Mouse (Mus musculus): Measurements from ENCODE around the gene Hpd. TPM values are rescaled to one million over a fixed set of nuclear protein-coding genes. Genes with fewer than 3 reads are reported as not detected.

Gene Hpd
- polyA plus RNA-seq, 1 experiment from 2014 or later = not detected

DNA sequence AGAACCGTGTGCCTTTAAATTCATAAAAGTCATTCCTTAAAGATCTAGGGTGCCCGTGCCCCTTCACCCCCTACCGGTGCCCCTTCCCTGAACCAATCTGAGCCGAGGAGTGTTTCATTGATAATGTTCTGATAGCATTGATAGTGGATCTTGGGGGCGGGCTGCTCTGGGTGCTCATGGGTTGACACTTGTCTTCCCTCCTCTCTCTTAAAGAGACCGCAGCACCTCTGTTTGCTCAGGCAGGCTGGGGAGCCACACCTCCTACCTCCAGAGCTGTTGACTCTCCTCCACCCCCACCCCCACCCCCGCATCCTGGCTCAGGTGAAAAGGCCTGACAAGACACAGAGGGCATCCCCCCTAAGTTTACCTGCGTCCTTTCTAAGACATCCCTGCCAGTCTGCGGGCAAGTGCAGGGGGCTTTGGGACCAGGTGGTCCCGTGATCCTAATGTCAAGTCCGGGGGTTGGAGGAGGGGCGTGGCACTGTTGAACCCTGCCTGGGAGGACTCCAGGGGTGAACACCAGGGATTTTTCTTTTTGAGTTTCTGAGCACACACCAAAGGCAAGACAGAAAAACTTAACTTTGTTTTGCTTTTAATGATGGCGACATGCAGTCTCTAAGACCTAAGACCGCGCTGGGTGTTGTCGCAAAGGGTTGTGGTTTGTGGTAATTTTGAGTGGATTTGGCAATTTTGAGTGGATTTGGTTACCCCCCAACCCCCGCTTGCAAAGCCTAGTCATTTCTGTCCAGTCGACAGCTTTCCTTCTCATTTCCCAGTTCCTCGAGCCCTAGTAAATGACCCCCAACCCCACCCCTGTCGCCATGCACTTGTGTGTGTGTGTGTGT lies 37.6 kb downstream of the Hpd start:
- 35% methylated on average over 20 of the region's 20 CpGs for WGBS

DNA sequence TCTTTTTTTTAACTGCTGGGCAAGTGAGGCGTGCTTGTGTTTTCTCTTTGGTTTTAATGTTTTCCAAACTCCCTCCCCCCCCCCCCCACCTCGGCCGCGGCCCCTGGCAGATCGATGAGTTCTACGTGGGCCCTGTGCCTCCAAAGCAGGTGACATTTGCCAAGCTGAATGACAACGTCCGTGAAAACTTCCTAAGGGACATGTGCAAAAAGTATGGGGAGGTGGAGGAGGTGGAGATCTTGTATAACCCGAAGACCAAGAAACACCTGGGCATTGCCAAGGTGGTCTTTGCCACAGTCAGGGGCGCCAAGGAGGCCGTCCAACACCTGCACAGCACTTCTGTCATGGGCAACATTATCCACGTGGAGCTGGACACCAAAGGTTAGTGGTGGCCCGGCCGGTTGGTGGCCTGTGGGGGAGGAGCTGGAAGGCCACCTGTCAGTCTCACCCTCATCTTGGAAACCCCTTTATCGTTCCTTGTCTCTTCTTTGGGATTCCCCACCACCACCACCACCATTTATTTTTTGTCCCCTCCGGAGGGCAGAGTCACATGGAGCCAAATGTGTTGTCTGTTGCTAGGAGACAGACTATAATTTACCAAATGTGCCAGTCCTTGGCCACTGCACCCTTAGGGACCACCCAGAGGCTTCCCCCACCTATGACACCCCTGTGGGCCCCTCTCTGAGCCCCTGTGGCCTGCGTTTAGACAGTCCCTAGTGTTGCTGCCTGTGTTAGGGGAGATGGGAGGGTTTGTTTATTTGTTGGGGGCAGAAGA lies 38.4 kb downstream of the Hpd start:
- Histone ChIP-seq H3K4me3 (peak overlapping the region; percentile 88), H3K4me1 (peaks cover 45% of the 10 kb centered on the region), H3K4me2 (peak overlapping the region; percentile 94), H3K9me3 (no peaks in the 10 kb centered on the region), H3K36me3 (peaks cover 35% of the 10 kb centered on the region), H3K9ac (peak overlapping the region; percentile 100), H3K27ac (peak overlapping the region; percentile 99; the same call in 1 of the 2 replicates), H3K27me3 (no peaks in the 10 kb centered on the region)
- ATAC-seq (ENCODE audit: insufficient number of reproducible peaks, low FRiP score, low TSS enrichment, low read depth) = no peak
- 4% methylated on average over 17 of the region's 17 CpGs for WGBS

More for the DNA sequence above, 37.6 kb downstream of the Hpd start:
- Histone ChIP-seq H3K4me1 (peaks cover 53% of the 10 kb centered on the region), H3K27me3 (no peaks in the 10 kb centered on the region), H3K9me3 (no peaks in the 10 kb centered on the region), H3K27ac (no peak overlapping the region), H3K9ac (peak overlapping the region; percentile 23; the same call in 1 of the 2 replicates), H3K4me2 (peak overlapping the region; percentile 94), H3K4me3 (peak overlapping the region; percentile 88), H3K36me3 (peaks cover 37% of the 10 kb centered on the region)
- no peak for ATAC-seq (ENCODE audit: insufficient number of reproducible peaks, low FRiP score, low TSS enrichment, low read depth)

DNA sequence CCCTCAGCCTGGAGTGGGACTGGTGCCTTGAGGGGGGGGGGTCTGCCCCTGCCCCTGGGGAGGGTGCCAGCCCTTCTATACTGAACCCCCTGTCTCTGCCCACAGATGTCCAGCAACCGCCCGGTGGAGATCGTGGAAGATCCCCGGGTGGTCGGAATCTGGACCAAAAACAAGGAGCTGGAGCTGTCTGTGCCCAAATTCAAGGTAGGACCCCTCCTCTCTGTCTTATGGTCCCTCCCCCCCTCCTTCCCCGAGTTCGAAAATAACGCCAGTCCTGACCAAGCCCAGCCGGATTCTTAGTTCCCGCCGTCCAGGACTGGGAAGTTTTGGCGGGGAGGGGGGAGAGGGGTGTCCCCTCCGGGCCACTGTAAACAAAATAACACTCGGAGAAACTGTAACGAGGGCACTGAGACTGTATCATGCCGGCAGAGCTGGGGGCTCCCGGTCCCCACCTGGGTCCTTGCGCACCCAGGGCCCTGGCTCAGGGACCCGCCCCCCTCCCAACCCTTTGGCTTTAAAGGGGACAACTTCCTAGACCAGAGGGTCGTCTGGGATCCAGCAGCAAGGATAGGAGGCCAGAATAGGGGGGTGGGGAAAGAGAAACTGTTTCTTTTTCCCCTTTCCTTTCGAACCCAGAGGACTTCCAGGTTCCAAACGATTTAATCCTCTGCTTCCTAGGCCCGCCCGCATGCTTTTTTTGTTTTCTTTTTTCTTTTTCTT lies 39.1 kb downstream of the Hpd start:
- Histone ChIP-seq H3K4me2 (peak overlapping the region; percentile 94), H3K27ac (peak overlapping the region; percentile 99), H3K9ac (peak overlapping the region; percentile 100), H3K36me3 (peaks cover 28% of the 10 kb centered on the region), H3K9me3 (no peaks in the 10 kb centered on the region), H3K27me3 (no peaks in the 10 kb centered on the region), H3K4me3 (peak overlapping the region; percentile 88), H3K4me1 (peaks cover 41% of the 10 kb centered on the region)
- under 1% methylated on average over 24 of the region's 24 CpGs for WGBS
- ATAC-seq (ENCODE audit: insufficient number of reproducible peaks, low FRiP score, low TSS enrichment, low read depth) = no peak

DNA sequence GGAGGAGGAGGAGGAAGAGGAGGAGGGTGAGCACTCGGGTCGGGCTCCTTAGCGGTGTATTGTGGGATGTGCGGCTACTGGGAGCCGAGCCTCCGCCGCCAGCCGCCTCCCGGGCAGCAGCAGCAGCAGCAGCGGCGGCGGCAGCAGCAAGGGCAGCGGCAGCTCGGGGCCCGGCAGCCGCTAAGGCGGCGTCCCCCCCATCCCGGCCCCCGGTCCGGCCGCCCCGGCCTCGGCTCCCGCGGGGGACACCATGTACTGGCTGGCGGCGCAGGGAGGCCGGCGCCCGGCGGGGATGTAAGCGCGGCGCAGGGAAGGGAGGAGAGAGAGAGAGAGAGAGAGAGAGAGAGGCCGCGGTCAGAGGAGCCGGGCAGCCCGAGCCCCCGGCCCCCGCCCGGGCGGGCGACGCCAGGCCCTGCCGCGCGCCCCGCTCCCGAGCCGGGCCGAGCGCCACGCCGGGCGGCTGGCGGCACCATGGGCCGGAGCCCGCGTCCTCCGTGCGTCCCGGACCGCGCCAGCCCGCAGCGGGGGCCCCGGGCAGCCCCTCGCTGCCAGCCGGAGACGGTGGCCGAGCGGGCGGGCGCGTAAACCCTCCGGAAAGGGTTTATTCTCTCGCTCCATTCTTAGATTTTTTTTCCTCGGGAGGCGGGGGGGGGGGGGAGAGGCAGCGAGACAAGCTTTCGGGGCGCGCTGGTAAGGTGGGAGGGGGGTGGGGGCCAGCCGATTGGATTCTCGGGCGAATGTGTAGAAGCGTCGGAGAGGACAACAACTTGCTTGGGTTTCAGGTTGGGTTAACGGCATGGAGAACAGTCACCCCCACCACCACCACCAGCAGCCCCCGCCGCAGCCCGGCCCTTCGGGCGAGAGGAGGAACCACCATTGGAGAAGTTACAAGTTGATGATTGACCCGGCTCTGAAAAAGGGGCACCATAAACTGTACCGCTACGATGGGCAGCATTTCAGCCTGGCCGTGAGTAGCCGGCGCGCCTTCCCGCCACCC lies 40.1 kb downstream of the Hpd start, which contains the start of gene Setd1b:
Gene Setd1b (plus strand): TSS at position 33 of the 997 bp plus-strand sequence.
- H3K4me3 ChIP-seq = peak within 1 kb of the TSS; percentile 88
- peaks cover 18% of the 10 kb centered on the region for H3K36me3 ChIP-seq
- peak within 1 kb of the TSS; percentile 99 for H3K27ac ChIP-seq
- no peaks in the 10 kb centered on the region for H3K9me3 ChIP-seq
- H3K4me1 ChIP-seq = peaks cover 42% of the 10 kb centered on the region
- under 1% methylated on average over 58 of the region's 103 CpGs for WGBS
- H3K27me3 ChIP-seq = no peaks in the 10 kb centered on the region
- H3K9ac ChIP-seq = peak within 1 kb of the TSS; percentile 100
- ATAC-seq (ENCODE audit: insufficient number of reproducible peaks, low FRiP score, low TSS enrichment, low read depth) = no peak
- peak within 1 kb of the TSS; percentile 94 for H3K4me2 ChIP-seq

DNA sequence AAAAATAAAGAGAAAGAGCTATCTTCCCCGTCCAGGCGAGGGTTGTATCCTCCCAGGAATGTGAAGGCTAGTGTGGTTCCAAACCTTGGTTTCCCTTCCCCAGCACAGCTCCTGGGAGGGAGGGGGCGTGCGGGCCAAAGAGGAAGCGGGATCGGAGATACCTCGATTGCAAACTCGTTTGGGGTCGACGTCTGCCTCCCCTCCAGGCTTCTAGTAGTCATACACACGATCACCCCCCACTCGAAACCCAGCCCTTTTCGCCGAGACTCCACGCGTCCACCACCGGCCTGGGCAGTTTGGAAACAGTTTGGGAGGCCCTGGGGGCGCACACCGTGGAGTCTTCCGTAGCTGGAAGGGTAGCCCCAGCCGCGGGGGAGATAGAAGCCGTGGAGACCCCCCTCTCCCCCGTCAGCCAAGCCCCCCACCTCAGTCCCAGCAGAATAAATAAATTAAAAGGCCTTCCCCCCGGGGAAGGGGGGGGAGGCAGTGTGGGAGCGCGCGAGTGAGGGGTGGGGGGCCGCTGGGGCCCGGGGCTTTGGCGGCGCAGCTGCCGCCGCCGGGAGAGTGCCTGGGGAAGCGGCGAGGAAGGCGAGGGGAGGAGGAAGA lies 40.9 kb downstream of the Hpd start:
- H3K4me2 ChIP-seq = peak overlapping the region; percentile 94
- H3K36me3 ChIP-seq = peaks cover 10% of the 10 kb centered on the region
- no peaks in the 10 kb centered on the region for H3K9me3 ChIP-seq
- H3K4me1 ChIP-seq = peaks cover 50% of the 10 kb centered on the region
- under 1% methylated on average over 27 of the region's 38 CpGs for WGBS
- peak overlapping the region; percentile 99 for H3K27ac ChIP-seq
- no peaks in the 10 kb centered on the region for H3K27me3 ChIP-seq
- H3K4me3 ChIP-seq = peak overlapping the region; percentile 88
- peak overlapping the region; percentile 100 for H3K9ac ChIP-seq
- no peak for ATAC-seq (ENCODE audit: insufficient number of reproducible peaks, low FRiP score, low TSS enrichment, low read depth)

DNA sequence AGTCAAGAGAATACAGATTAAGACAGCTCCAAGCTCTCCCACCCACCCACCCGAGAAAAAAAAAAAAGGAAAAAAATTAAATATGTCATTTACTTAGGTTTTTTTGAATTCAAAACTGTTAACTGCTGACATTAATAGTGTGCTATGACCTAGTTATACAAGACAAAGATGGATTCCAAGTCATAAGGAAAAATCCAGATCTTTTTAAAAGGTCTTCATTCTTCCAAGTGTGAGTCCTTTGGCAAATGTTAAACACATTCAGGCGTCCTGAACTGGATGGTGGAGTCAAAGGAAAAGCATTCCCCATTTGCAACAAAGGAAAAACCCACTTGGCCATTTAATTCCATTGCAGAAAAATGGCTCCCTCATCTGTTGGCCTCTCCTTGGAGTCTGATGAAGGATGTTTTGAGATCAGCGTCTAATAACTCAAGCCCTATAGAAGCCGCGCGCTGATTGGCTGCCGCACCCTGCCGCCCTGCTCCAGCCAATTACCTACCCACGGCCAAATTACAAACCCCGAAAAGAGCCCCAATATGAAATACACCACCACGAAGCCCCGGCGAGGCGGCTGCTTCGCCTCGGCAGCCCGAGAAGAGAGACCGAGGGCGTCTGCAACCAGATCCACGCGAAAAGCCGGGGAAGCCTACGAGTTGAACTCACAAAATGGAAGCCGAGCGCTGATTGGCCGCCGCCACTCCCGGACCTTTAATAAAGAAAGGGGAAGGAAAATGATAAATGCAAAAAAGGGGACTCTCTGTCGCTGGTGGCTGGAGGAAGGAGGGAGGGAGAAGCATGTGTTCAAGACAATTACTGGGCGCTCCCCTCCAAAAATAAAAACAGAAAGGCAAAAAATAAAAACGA lies 41.6 kb downstream of the Hpd start:
- no peaks in the 10 kb centered on the region for H3K9me3 ChIP-seq
- peaks cover 53% of the 10 kb centered on the region for H3K4me1 ChIP-seq
- under 1% methylated on average over 31 of the region's 31 CpGs for WGBS
- peak overlapping the region; percentile 99 for H3K27ac ChIP-seq
- H3K4me2 ChIP-seq = peak overlapping the region; percentile 94
- peak overlapping the region; percentile 88 for H3K4me3 ChIP-seq
- no peaks in the 10 kb centered on the region for H3K27me3 ChIP-seq
- peak overlapping the region; percentile 100 for H3K9ac ChIP-seq
- H3K36me3 ChIP-seq = peaks cover 5% of the 10 kb centered on the region; the same call in 1 of the 2 replicates
- ATAC-seq (ENCODE audit: insufficient number of reproducible peaks, low FRiP score, low TSS enrichment, low read depth) = peak; percentile 77

DNA sequence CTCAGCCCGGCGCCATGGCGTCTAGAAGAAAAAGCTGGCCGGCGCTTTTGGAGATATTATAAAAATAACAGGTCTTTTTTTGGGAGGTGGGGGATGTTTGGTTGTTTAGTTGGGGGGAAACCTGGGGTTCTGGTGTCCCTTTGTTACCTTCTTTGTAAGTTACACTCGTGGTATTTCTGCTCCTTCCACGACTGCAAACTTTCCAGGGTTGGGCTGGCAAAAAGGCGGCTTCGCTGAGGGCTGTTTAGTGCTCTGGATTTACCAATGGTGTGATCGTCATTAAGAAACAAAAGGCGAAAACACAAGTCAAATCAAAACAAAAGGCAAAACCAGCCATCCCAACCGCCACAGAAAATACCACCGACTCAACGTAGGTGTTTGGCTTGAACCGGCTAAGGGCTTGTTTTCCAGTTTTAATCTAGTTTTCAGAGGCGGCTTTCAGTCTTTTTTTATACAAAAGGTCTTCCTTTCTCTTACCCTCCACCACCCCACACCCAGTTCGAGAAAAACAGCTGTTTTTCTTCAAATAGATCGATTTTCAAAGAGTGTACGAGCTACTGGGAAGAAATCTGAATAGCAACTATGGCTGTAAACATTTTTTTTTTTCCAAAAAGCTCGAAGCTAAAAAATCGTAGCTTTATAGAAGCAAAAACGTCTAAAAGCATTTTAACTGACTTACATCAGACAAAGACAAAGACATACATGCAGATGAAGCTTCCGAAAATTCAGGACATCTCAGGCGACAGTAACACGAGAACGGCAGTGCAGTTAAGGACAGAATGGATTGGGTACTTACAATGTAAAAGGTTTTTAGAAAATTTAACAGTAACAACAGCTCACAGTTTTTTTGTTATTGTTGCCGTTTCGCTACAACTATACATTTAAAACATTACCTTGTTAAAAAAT lies 42.6 kb downstream of the Hpd start:
- Histone ChIP-seq H3K27me3 (no peaks in the 10 kb centered on the region), H3K9ac (peak overlapping the region; percentile 89), H3K36me3 (peaks cover 5% of the 10 kb centered on the region; the same call in 1 of the 2 replicates), H3K4me3 (peak overlapping the region; percentile 88), H3K27ac (peak overlapping the region; percentile 100), H3K4me1 (peaks cover 53% of the 10 kb centered on the region), H3K9me3 (no peaks in the 10 kb centered on the region), H3K4me2 (peak overlapping the region; percentile 89)
- WGBS = 1% methylated on average over 28 of the region's 28 CpGs
- ATAC-seq (ENCODE audit: insufficient number of reproducible peaks, low FRiP score, low TSS enrichment, low read depth) = no peak

DNA sequence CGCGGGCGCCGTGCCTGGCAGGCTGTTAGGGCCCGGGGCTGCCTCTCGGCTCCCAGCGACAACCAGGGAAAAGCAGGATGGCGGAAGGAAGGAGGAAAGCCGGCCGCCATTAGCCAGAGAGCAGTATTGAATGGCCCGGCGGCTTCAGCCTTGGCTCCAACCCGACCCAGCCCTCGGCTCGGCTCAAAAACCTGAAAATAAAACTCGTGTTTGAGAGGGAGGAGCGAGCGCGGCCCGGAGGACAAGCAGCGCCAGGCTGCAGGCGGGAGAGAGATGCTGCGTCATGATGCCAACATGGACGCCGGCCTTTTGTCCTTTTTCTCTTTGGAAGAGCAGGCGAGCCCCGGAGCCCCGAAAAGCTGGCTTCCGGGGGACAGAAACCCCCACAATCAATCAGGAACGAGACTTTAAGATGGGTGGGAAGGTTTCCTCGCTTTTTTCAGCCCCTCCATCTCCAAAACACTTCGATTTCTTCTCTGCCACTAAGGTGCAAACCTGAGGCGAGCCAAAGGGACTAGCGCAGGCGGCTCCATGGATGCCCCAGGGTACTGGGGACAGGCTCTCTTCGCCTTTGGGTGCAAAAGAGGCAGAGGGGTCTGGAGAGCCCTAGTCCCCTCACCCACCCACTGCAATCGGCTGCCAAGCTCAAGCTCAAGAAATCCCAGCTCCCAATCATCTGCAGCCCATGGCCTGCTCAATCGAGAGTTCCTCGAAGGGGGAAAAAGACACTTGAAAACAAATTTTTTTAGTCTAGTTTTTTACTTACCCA lies 43.4 kb downstream of the Hpd start:
- Histone ChIP-seq H3K9me3 (no peaks in the 10 kb centered on the region), H3K36me3 (0 out of 2 replicates have a peak, but pooled peaks cover 4% of the 10 kb centered on the region), H3K27me3 (no peaks in the 10 kb centered on the region), H3K27ac (peak overlapping the region; percentile 100), H3K4me3 (peak overlapping the region; percentile 88), H3K4me1 (peaks cover 53% of the 10 kb centered on the region), H3K9ac (peak overlapping the region; percentile 89), H3K4me2 (peak overlapping the region; percentile 89)
- no peak for ATAC-seq (ENCODE audit: insufficient number of reproducible peaks, low FRiP score, low TSS enrichment, low read depth)
- WGBS = 1% methylated on average over 39 of the region's 39 CpGs

All from limb, embryonic 15.5 days (tissue).